Mouse (Mus musculus): ENCODE measurements at regions not wholly inside any gene's neighbourhood (a gene's known extent, or its start where the extent isn't known, plus 50 kb on each side); places are given as distances from the start of the nearest gene placed in this dataset.

- no peak for DNase-seq
Measured at GRCm38 (mm10) chr7:119384670-119385241, 74.3 kb downstream of the Gp2 start.

GRCm38 (mm10) chr7:119379935-119380334 lies 79.2 kb downstream of the Gp2 start:
- no peak for DNase-seq

- DNase-seq = no peak
Measured at GRCm38 (mm10) chr7:119364268-119364596, 94.9 kb downstream of the Gp2 start.

GRCm38 (mm10) chr7:119363552-119364267 lies 95.4 kb downstream of the Gp2 start:
- DNase-seq = no peak

- no peak for DNase-seq
Measured at GRCm38 (mm10) chr7:119357338-119357737, 101.7 kb downstream of the Gp2 start.

DNA sequence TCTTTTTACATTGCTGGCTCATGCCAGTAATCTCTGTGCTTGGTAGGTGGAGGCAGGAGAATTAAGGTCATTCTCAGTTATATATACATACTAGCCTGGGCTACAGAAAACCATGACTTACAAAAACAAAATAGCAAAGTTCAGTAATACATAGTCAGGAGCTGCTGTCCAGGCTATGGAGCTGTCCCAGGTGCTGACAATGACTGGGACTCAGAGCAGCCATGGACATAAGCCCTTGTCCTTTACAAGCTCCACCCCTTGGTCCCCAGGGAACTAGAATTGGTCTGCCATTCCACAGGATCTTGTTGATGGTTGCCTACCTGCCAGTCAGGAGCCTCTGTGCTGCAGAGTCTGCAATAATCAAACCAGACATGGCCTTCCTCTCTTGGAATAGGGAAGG lies 102.8 kb downstream of the Gp2 start:
- DNase-seq = no peak

- DNase-seq = peak; percentile 1
Measured at GRCm38 (mm10) chr7:119352571-119352970, 106.5 kb downstream of the Gp2 start.

DNA sequence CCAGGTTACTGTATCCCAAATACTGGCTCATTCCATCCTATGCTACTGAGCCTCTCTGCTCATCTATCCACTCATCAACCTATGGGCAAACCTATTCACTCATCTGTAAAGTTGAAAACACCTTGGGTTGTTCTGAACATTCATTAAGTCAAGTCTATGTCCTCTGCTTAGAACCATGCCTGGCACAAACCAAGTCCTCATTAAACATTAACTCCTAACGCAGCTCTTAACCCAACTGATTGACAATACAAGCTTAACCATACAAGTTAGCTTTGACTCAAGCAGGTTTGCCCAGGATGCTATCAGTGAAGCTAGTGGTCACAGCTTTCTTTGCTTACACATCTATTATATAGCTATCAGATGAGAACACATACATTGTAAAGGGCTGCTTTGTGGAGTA lies 108.4 kb downstream of the Gp2 start:
- DNase-seq = no peak

DNA sequence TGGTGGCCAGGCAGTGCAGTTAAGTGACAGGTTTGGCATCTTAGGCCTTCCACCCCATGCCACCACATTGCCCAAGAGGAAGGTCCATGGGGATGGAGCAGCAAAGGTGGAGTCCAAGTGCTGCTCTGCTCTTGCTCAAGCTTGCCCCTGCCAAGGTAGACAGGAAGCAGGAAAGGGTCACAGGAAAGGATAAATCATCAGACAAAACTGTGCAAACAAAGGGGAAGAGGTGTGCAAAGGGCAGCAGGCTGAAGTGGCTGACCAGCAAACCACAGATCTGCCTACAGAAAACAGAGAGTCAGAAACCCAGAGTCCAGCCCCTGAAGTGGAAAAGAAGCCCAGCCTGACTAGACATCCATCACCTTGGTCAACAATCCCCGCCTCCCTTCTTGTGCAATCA lies 115.7 kb downstream of the Gp2 start:
- no peak for DNase-seq

GRCm38 (mm10) chr7:119333102-119333501 lies 126.0 kb downstream of the Gp2 start:
- DNase-seq = no peak

DNA sequence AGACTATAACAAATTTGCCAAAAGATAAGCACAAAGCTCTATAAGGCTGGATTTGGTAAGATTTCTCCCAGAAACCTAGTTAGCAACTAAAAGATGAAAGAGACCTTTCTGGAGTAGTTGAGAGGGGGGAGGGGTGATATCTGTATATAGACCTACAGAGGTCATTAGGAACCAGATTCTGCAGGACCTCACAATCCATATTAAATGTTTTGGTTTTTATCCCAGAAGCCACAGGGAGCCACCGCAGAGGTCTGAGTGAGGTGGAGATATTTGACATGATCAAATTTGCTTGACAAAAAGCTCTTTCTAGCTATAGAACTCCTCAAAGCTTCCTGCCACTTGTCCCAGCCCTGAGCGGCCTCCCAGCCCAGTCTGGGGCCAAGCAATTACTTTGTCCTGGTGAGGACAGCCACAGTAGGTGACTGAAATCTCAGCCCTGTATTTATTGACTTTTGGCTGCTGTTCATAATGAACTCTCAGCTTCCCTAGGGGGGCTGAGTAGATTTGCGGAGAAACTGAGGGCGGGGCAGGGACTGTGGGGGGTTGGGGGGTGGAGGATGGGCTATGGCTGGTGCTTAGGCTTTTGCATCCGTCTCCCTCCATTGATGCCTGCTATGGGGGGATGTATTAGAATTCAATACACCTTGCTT lies 128.5 kb downstream of the Gp2 start:
- no peak for DNase-seq

- DNase-seq = no peak
Measured at GRCm38 (mm10) chr7:119296307-119296706, 111.9 kb upstream of the Gpr139 start.

- no peak for DNase-seq
Measured at GRCm38 (mm10) chr7:119291442-119291841, 107.0 kb upstream of the Gpr139 start.

- DNase-seq = no peak
Measured at GRCm38 (mm10) chr7:119285290-119285689, 100.9 kb upstream of the Gpr139 start.

- DNase-seq = no peak
Measured at GRCm38 (mm10) chr7:119279896-119280661, 95.7 kb upstream of the Gpr139 start.

GRCm38 (mm10) chr7:119272621-119273020 lies 88.2 kb upstream of the Gpr139 start:
- DNase-seq = no peak

- no peak for DNase-seq
Measured at GRCm38 (mm10) chr7:119271427-119271826, 87.0 kb upstream of the Gpr139 start.

DNA sequence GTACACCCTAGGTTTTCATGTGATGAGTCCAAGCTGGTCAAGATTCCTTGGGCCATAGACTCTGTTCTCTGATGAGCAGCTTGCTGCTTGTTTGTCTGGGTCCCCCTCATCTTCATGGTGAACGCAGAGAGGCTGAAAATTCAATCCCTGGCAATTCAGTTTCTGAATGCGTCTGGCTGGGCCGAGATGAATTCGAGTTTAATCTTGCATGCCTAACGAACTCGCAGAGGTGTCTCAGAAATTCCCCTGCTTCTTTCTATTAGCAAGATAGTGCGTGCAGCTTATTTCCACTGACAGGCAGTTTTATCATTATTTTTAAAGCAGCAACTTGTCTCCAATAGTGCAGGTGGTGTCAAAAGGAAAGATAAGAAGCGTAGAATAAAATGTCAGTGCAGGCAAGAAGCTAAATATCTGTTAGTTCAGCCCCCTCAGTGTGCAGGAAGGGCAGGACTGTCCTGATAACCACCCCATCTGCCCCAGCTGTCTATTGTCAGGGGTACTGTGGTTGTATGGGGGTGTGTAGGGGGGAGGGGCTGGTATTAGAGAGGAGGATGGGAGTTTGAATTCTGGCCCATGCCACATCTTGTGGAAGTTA lies 86.5 kb upstream of the Gpr139 start:
- no peak for DNase-seq

GRCm38 (mm10) chr7:119258222-119258621 lies 73.8 kb upstream of the Gpr139 start:
- no peak for DNase-seq

DNA sequence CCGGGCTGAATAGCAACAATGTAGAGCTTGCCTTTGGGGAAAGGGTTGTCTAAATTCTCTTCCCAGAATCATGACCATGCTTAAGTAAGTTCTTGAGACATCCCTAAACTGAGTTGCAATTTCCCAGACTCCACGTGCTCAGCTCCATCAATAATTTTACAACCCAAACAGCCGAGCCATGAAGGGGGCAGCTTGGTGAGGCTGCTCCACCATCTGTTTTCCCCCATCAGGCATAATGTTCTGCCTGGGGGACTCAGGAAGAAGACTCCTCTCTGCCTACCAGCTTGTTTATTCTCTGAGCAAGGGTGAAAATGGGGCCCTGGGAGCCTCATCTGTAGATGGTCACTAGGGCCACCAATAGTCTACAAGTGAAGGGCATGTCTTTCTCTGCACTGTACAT lies 72.5 kb upstream of the Gpr139 start:
- DNase-seq = no peak

DNA sequence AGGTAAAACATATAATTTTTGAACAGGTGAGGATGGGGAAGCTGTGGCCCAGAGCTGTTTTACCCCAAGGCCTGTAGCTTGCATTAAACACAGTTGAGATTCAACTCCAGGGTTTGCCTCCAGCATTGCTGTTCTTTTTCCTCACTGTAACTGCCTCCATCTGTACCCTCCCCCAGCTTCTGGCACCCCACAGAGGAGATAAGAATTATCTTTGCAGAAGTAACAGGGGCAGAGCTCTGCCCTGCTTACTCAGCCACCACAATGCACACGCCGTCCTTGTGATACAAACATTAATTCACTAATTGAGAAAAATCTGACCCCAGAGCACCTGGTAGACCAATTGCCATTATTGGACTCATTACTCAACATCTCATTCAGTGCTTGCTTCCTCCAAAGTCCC lies 68.3 kb upstream of the Gpr139 start:
- DNase-seq = no peak

DNA sequence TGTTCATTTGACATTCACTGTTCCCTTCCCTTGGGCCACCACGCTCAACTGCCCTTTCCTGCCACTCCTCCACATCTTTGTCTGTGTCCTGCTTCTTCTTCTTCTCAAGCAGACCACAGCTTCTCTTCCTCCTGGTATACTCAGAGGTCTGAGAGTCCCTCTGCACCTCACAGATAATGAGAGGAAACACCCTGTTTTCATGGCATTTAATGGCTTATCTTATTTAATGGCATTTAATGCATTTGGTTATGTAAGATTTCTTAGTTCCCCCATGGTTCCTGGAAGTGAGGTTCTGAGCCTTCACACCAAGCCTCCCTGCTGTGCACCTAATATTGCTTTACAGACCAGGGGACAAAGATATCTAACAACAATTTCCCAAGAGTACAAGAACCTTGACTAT lies 67.3 kb upstream of the Gpr139 start:
- no peak for DNase-seq

- DNase-seq = no peak
Measured at GRCm38 (mm10) chr7:119250381-119250780, 66.0 kb upstream of the Gpr139 start.

Data from cerebellum, adult 9-10 months (tissue).